Mouse (Mus musculus) intestine, embryonic 15.5 days (tissue): Measurements from ENCODE around the gene Psapl1. TPM values are rescaled to one million over a fixed set of nuclear protein-coding genes. Genes with fewer than 3 reads are reported as not detected.
"Not testable (repeated sequence)": the region's sequence is repeated elsewhere in the genome, so short reads cannot be mapped to it uniquely, and the experiment has no call there.

Experiments
- ATAC-seq: fragments of 200-750 bp; cut with Nextera tagmentation; 2 replicates; pipeline ENCODE4 v1.8.0; 2017; ENCODE audit warnings: moderate TSS enrichment, moderate library complexity
- H3K27ac ChIP-seq: fragments of 300-500 bp; sonication (generic); 2 replicates; pipeline ENCODE4 v1.5.1; 2015; ENCODE audit warnings: mild to moderate bottlenecking, inconsistent platforms
- H3K27me3 ChIP-seq: fragments of 300-500 bp; sonication (generic); replicated peaks from 2 replicates; pipeline ENCODE4 v1.6.1; 2015; ENCODE audit warnings: inconsistent platforms
- H3K36me3 ChIP-seq: fragments of 300-500 bp; sonication (generic); 2 replicates; pipeline ENCODE4 v1.6.1; 2015; ENCODE audit warnings: inconsistent platforms
- H3K4me1 ChIP-seq: fragments of 300-500 bp; sonication (generic); replicated peaks from 2 replicates; pipeline ENCODE4 v1.6.1; 2015; ENCODE audit warnings: inconsistent platforms
- H3K4me2 ChIP-seq: fragments of 300-500 bp; sonication (generic); replicated peaks from 2 replicates; pipeline ENCODE4 v1.6.1; 2015; ENCODE audit warnings: mild to moderate bottlenecking, inconsistent platforms
- H3K4me3 ChIP-seq: fragments of 300-500 bp; sonication (generic); replicated peaks from 2 replicates; pipeline ENCODE4 v1.5.1; 2015; ENCODE audit warnings: inconsistent platforms
- H3K9ac ChIP-seq: fragments of 300-500 bp; sonication (generic); 2 replicates; pipeline ENCODE4 v1.6.1; 2015; ENCODE audit warnings: inconsistent platforms
- H3K9me3 ChIP-seq: fragments of 300-500 bp; sonication (generic); 2 replicates; pipeline ENCODE4 v1.6.1; 2016; ENCODE audit warnings: inconsistent platforms
- WGBS: fragments of 180-500 bp; shearing (Covaris S2); methylation state at CpG from one replicate; pipeline ENCODE4 v1.1.7; 2015; 5-methylcytosine and 5-hydroxymethylcytosine counted together
- polyA plus RNA-seq: library from polyadenylated mRNA; unstranded; fragments of >200 nt; fragmentation: Nextera tagmentation; extraction: Ambion mirVana; gene quantifications from 2 replicates; pipeline ENCODE4 v1.2.1, GENCODE M21; 2015

Psapl1 gene
- polyA plus RNA-seq, 1 experiment from 2014 or later = 0.05 TPM

GRCm38 (mm10) chr5:36220105-36220504 is 16.3 kb downstream of the Psapl1 start:
- Histone ChIP-seq H3K36me3 (no peaks in the 10 kb centered on the region), H3K9ac (no peak overlapping the region), H3K9me3 (0 out of 2 replicates have a peak, but pooled peaks cover 4% of the 10 kb centered on the region), H3K4me1 (no peaks in the 10 kb centered on the region), H3K27me3 (no peaks in the 10 kb centered on the region), H3K4me3 (no peak overlapping the region), H3K4me2 (no peak overlapping the region), H3K27ac (no peak overlapping the region)
- no peak for ATAC-seq
- 88% methylated on average over 4 of the region's 4 CpGs for WGBS

DNA sequence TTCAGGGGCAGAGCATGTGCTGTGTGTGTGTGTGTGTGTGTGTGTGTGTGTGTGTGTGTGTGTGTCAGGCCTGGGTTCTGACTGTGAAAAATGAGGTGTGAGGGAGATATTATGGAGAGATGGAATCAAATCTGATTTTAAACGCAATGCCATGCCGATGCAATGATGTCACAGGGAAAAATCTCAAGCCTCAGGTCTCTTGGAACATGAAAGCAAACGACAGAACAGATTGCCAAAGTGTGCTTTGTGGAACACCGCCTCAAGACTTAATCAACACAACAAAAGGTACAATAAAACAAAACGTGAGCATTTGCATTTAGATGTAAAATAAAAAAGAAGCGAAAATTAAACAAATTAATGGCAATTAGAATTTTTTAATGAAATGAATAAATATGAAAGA is 16.8 kb downstream of the Psapl1 start:
- Histone ChIP-seq H3K36me3 (no peaks in the 10 kb centered on the region), H3K27me3 (no peaks in the 10 kb centered on the region), H3K4me1 (0 out of 2 replicates have a peak, but pooled peaks cover 4% of the 10 kb centered on the region), H3K9ac (no peak overlapping the region), H3K4me3 (no peak overlapping the region), H3K27ac (no peak overlapping the region), H3K4me2 (no peak overlapping the region), H3K9me3 (0 out of 2 replicates have a peak, but pooled peaks cover 4% of the 10 kb centered on the region)
- WGBS = 64% methylated on average over 6 of the region's 6 CpGs
- no peak for ATAC-seq

DNA sequence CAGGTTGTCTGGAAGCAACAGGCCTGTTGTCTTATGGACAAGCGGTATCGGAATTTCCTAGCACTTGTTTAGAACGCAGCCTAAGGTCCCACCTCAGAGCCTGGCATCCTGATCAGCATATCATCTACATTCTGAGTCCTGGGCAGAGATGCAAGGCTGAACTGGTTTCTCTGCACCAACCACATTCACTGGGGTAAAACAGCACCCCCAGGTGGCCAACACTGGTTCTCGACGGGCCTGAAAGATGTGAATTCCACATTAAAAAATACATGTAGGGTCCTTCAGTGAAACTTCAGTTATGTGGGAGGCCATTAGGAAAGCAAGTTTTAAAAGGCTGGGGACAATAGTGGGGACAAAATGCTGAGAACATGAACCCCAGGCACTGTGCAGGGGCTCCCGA is 20.0 kb downstream of the Psapl1 start:
- ATAC-seq = no peak
- no peak overlapping the region for H3K9ac ChIP-seq
- H3K4me2 ChIP-seq = no peak overlapping the region
- no peaks in the 10 kb centered on the region for H3K36me3 ChIP-seq
- H3K27me3 ChIP-seq = no peaks in the 10 kb centered on the region
- 79% methylated on average over 6 of the region's 6 CpGs for WGBS
- no peaks in the 10 kb centered on the region for H3K9me3 ChIP-seq
- peaks cover 16% of the 10 kb centered on the region for H3K4me1 ChIP-seq
- H3K27ac ChIP-seq = no peak overlapping the region
- H3K4me3 ChIP-seq = no peak overlapping the region

- peaks cover 18% of the 10 kb centered on the region for H3K4me1 ChIP-seq
- H3K9me3 ChIP-seq = no peaks in the 10 kb centered on the region
- no peak for ATAC-seq
- no peak overlapping the region for H3K4me3 ChIP-seq
- no peak overlapping the region for H3K9ac ChIP-seq
- H3K36me3 ChIP-seq = no peaks in the 10 kb centered on the region
- no peaks in the 10 kb centered on the region for H3K27me3 ChIP-seq
- no peak overlapping the region for H3K4me2 ChIP-seq
- 48% methylated on average over 7 of the region's 7 CpGs for WGBS
- H3K27ac ChIP-seq = peak overlapping the region; percentile 61
These were observed 22.0 kb downstream of the Psapl1 start for GRCm38 (mm10) chr5:36225855-36226254.

GRCm38 (mm10) chr5:36226296-36226695 is 22.5 kb downstream of the Psapl1 start:
- no peaks in the 10 kb centered on the region for H3K36me3 ChIP-seq
- no peak overlapping the region for H3K9ac ChIP-seq
- H3K4me2 ChIP-seq = no peak overlapping the region
- 39% methylated on average over 11 of the region's 11 CpGs for WGBS
- H3K27ac ChIP-seq = peak overlapping the region; percentile 61
- H3K4me1 ChIP-seq = peaks cover 18% of the 10 kb centered on the region
- H3K4me3 ChIP-seq = no peak overlapping the region
- H3K27me3 ChIP-seq = no peaks in the 10 kb centered on the region
- H3K9me3 ChIP-seq = no peaks in the 10 kb centered on the region
- ATAC-seq = peak; percentile 49

GRCm38 (mm10) chr5:36228405-36229370 is 24.9 kb downstream of the Psapl1 start:
- Histone ChIP-seq H3K4me3 (no peak overlapping the region), H3K9me3 (no peaks in the 10 kb centered on the region), H3K4me1 (peaks cover 18% of the 10 kb centered on the region), H3K4me2 (no peak overlapping the region), H3K9ac (no peak overlapping the region), H3K27me3 (no peaks in the 10 kb centered on the region), H3K27ac (no peak overlapping the region), H3K36me3 (no peaks in the 10 kb centered on the region)
- 75% methylated on average over 23 of the region's 23 CpGs for WGBS
- ATAC-seq = no peak

- Histone ChIP-seq H3K4me1 (peaks cover 17% of the 10 kb centered on the region), H3K4me3 (no peak overlapping the region), H3K27me3 (no peaks in the 10 kb centered on the region), H3K4me2 (no peak overlapping the region), H3K9me3 (no peaks in the 10 kb centered on the region), H3K9ac (no peak overlapping the region), H3K36me3 (no peaks in the 10 kb centered on the region), H3K27ac (no peak overlapping the region)
- 56% methylated on average over 9 of the region's 9 CpGs for WGBS
- no peak for ATAC-seq
These were observed 26.5 kb downstream of the Psapl1 start for GRCm38 (mm10) chr5:36230301-36230780.

GRCm38 (mm10) chr5:36237526-36237925 is 33.7 kb downstream of the Psapl1 start:
- not testable (repeated sequence) for H3K27ac ChIP-seq, H3K4me1 ChIP-seq, H3K9me3 ChIP-seq, H3K4me3 ChIP-seq, H3K27me3 ChIP-seq, H3K4me2 ChIP-seq, H3K36me3 ChIP-seq, H3K9ac ChIP-seq, ATAC-seq
- 94% methylated on average over 8 of the region's 10 CpGs for whole genome bisulfite sequencing

DNA sequence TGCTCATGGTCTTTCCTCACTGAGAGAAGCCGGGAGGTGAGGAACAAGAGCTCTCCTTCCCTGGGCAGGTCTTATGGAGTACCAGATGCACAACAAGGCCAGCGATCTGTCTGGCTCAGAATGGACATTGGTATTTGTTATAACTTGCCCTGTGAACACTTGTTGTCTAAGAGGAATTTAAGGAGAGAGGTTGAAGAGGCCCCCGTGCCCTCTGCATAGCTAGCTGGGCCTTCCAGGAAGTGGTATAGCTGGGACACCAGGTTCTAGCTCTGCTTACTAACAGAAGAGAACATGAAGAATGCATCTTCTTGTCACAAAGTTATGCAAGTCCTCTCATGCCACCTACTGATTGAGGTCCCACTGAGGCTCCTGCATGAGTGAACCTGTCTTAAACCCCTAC is 44.2 kb downstream of the Psapl1 start:
- Histone ChIP-seq H3K27ac (no peak overlapping the region), H3K9me3 (no peaks in the 10 kb centered on the region), H3K27me3 (no peaks in the 10 kb centered on the region), H3K4me3 (no peak overlapping the region), H3K9ac (no peak overlapping the region), H3K4me2 (no peak overlapping the region), H3K36me3 (no peaks in the 10 kb centered on the region), H3K4me1 (peaks cover 8% of the 10 kb centered on the region; the same call in 1 of the 2 replicates)
- ATAC-seq = no peak
- 81% methylated on average over 3 of the region's 3 CpGs for WGBS

GRCm38 (mm10) chr5:36252746-36253504 is 49.1 kb downstream of the Psapl1 start:
- Histone ChIP-seq H3K4me1 (peaks cover 26% of the 10 kb centered on the region), H3K27ac (peak overlapping the region; percentile 87), H3K4me3 (no peak overlapping the region), H3K4me2 (no peak overlapping the region), H3K27me3 (no peaks in the 10 kb centered on the region), H3K9ac (no peak overlapping the region), H3K36me3 (no peaks in the 10 kb centered on the region), H3K9me3 (no peaks in the 10 kb centered on the region)
- WGBS = 54% methylated on average over 17 of the region's 17 CpGs
- ATAC-seq = peak; percentile 69

DNA sequence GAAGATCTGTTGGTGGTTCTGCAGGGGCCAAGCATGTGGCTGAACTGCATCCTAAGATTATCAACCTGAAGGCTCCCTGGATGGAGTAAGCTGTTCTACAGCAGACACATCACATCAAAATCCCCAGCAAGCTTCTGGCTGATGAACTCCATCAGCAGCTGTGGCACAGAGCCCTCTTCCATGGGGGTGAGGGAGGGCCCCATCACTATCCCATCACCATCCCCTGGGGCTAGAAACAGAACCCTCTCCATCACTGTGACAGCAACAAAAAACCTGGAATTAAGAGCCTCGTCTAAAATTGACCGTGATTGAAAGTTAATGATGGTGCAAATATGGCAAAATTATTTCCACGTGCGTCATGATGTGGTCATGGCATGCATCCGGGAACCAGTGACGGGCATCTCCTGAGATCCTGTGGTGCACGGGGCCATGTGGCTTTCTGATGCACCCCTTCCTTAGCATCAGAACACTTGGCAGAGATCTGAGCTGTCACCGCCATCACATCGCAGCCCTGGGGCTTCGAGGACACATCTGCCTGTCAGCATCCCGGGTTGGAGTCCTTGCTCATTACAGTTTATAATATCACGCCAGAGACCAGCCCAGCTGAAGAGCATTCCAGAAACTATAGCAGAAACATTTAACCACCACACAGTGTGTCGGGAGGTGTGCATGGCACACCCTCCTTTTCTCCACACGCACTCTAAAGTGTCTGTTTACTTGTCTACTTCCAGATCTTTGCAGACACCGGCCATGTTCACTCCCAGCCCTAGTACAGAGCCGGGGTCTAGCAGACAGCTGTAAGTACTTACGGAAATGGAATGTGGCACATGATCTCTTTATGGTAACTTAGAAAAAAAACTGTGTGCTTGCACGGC is 51.1 kb downstream of the Psapl1 start:
- no peaks in the 10 kb centered on the region for H3K36me3 ChIP-seq
- H3K9ac ChIP-seq = no peak overlapping the region
- H3K4me2 ChIP-seq = no peak overlapping the region
- ATAC-seq = 0 out of 2 replicates have a peak, but pooled peaks have one; percentile 28
- H3K4me1 ChIP-seq = peaks cover 29% of the 10 kb centered on the region
- no peak overlapping the region for H3K4me3 ChIP-seq
- WGBS = 58% methylated on average over 18 of the region's 18 CpGs
- no peaks in the 10 kb centered on the region for H3K9me3 ChIP-seq
- H3K27ac ChIP-seq = no peak overlapping the region
- no peaks in the 10 kb centered on the region for H3K27me3 ChIP-seq
